8 mouse cellular contexts compared by ENCODE assay signal in the genomic region with DNA sequence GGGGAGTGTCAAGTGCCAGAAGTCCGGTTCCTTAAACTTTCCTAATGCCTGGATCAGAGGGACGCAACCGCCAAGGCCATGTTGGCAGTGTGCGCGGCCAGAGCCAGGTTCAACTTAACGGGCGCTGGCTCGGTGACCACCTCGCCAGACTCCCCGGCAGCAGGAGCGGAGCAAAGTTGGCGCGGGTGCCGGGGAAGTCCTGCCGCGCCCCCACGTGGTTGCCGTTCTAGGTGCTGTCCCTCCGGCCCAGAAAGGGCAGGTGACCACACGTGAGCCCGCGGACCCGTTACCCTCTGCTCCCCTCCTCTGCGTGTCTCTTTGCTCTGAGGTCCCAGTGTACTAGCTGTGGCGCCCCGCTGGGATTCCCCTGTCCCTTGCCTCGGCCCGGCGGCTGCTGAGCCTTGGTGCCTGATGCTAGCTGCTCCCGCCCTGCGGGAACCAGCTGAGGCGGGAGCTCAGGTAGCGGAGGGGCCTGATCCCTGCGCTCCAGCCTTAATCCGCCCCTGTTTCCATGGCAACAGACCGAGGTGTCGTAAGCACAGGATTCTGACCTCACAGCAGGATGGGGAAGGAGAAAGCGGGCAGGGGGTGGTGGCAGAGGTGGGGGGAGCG. TPM values are rescaled to one million over a fixed set of nuclear protein-coding genes. Genes with fewer than 3 reads are reported as not detected.
DNase-seq lines count a peak whose midpoint lies in the region; ATAC-seq and TF ChIP-seq lines count a peak whose summit lies in the region.

No protein-coding gene starts in this region.

- no peaks in the 10 kb centered on the region for H3K9me3 ChIP-seq in forebrain, embryonic 13.5 days (replicated peaks)
- no peaks in the 10 kb centered on the region for H3K9me3 ChIP-seq in intestine, embryonic 15.5 days
- no peaks in the 10 kb centered on the region for H3K9me3 ChIP-seq in liver, embryonic 15.5 days (replicated peaks)

- peaks cover 38% of the 10 kb centered on the region for H3K4me1 ChIP-seq in forebrain, embryonic 13.5 days
- H3K4me1 ChIP-seq in intestine, embryonic 15.5 days (replicated peaks): peaks cover 25% of the 10 kb centered on the region
- peaks cover 49% of the 10 kb centered on the region for H3K4me1 ChIP-seq in liver, embryonic 15.5 days (replicated peaks)

- peak; percentile 75 to 85 for DNase-seq in right cerebral cortex, postnatal 10 days (ENCODE audit: low spot score in 2 of 2)
- no peak for DNase-seq in right cerebral cortex, postnatal 36 days (ENCODE audit: low spot score in 2 of 2)
- DNase-seq in brain, embryonic 14.5 days (ENCODE audit: low read depth): peak; percentile 86
- DNase-seq in retina, embryonic 14.5 days (ENCODE audit: low spot score): peak; percentile 78
- no peak for DNase-seq in Muller cell, postnatal 12 days (ENCODE audit: inconsistent ontology term)

- no peaks in the 10 kb centered on the region for H3K36me3 ChIP-seq in forebrain, embryonic 13.5 days (ENCODE audit: poor library complexity, severe bottlenecking)
- no peaks in the 10 kb centered on the region for H3K36me3 ChIP-seq in intestine, embryonic 15.5 days
- no peaks in the 10 kb centered on the region for H3K36me3 ChIP-seq in liver, embryonic 15.5 days (replicated peaks)

- no peak for TF ChIP-seq POLR2A in brain, embryonic 14.5 days (IDR thresholded peaks at IDR 0.05; ENCODE audit: borderline replicate concordance, extremely low read depth, insufficient read depth, insufficient read length, poor library complexity, severe bottlenecking)

- no peak for ATAC-seq in forebrain, embryonic 13.5 days
- no peak for ATAC-seq in intestine, embryonic 15.5 days
- 0 out of 2 replicates have a peak, but pooled peaks have one; percentile 2 for ATAC-seq in liver, embryonic 15.5 days (ENCODE audit: insufficient read depth)

- H3K27me3 ChIP-seq in forebrain, embryonic 13.5 days: peaks cover 78% of the 10 kb centered on the region
- peaks cover 50% of the 10 kb centered on the region for H3K27me3 ChIP-seq in intestine, embryonic 15.5 days (replicated peaks)
- H3K27me3 ChIP-seq in liver, embryonic 15.5 days: peaks cover 92% of the 10 kb centered on the region

- no peak for TF ChIP-seq CTCF in brain, embryonic 14.5 days (IDR thresholded peaks at IDR 0.05; ENCODE audit: borderline replicate concordance, extremely low read depth, insufficient read depth, insufficient read length)

- H3K4me2 ChIP-seq in forebrain, embryonic 13.5 days: peak overlapping the region; percentile 72
- H3K4me2 ChIP-seq in intestine, embryonic 15.5 days (replicated peaks): peak overlapping the region; percentile 98
- H3K4me2 ChIP-seq in liver, embryonic 15.5 days: peak overlapping the region; percentile 78

- peak overlapping the region; percentile 59 for H3K9ac ChIP-seq in forebrain, embryonic 13.5 days
- peak overlapping the region; percentile 32; the same call in 1 of the 2 replicates for H3K9ac ChIP-seq in intestine, embryonic 15.5 days
- no peak overlapping the region for H3K9ac ChIP-seq in liver, embryonic 15.5 days

- no peak overlapping the region for H3K27ac ChIP-seq in forebrain, embryonic 13.5 days
- H3K27ac ChIP-seq in intestine, embryonic 15.5 days: no peak overlapping the region
- no peak overlapping the region for H3K27ac ChIP-seq in liver, embryonic 15.5 days (replicated peaks)

- WGBS in forebrain, embryonic 13.5 days: under 1% methylated on average over 39 of the region's 39 CpGs
- WGBS in intestine, embryonic 15.5 days: 1% methylated on average over 39 of the region's 39 CpGs
- WGBS in liver, embryonic 15.5 days (ENCODE audit: insufficient replicate concordance): 2% methylated on average over 39 of the region's 39 CpGs

- peak overlapping the region; percentile 48 for H3K4me3 ChIP-seq in forebrain, embryonic 13.5 days
- H3K4me3 ChIP-seq in intestine, embryonic 15.5 days (replicated peaks): peak overlapping the region; percentile 55
- peak overlapping the region; percentile 57 for H3K4me3 ChIP-seq in liver, embryonic 15.5 days (replicated peaks)

RNA-seq across cellular contexts. Expression of a gene that starts 1.4 kb away (rescaled TPM):
- 6.6 and 12.1 TPM in 2 replicates for polyA plus RNA-seq in brain, embryonic 14.5 days (2012; rRNA removed)
- polyA plus RNA-seq in forebrain, embryonic 13.5 days (2015; fragmentation: Nextera tagmentation; extraction: Ambion mirVana): 2.2 and 2.6 TPM in 2 replicates
- 1.7 and 1.8 TPM in 2 replicates for polyA plus RNA-seq in intestine, embryonic 15.5 days (2015; fragmentation: Nextera tagmentation; extraction: Ambion mirVana)
- polyA plus RNA-seq in liver, embryonic 15.5 days (2015; fragmentation: Nextera tagmentation; extraction: Ambion mirVana): 0.74 and 0.88 TPM in 2 replicates

RNA-seq across cellular contexts. Expression of a gene that starts 3.9 kb away (rescaled TPM):
- polyA plus RNA-seq in brain, embryonic 14.5 days (2012; rRNA removed): 19.3 and 23.9 TPM in 2 replicates
- 13.9 and 15.8 TPM in 2 replicates for polyA plus RNA-seq in forebrain, embryonic 13.5 days (2015; fragmentation: Nextera tagmentation; extraction: Ambion mirVana)
- polyA plus RNA-seq in intestine, embryonic 15.5 days (2015; fragmentation: Nextera tagmentation; extraction: Ambion mirVana): 23.4 and 23.8 TPM in 2 replicates
- 10.9 and 11.6 TPM in 2 replicates for polyA plus RNA-seq in liver, embryonic 15.5 days (2015; fragmentation: Nextera tagmentation; extraction: Ambion mirVana)

RNA-seq across cellular contexts. Expression of a gene that starts 16.3 kb away (rescaled TPM):
- polyA plus RNA-seq in brain, embryonic 14.5 days (2012; rRNA removed): 20.0 and 23.8 TPM in 2 replicates
- 22.8 and 25.1 TPM in 2 replicates for polyA plus RNA-seq in forebrain, embryonic 13.5 days (2015; fragmentation: Nextera tagmentation; extraction: Ambion mirVana)
- polyA plus RNA-seq in intestine, embryonic 15.5 days (2015; fragmentation: Nextera tagmentation; extraction: Ambion mirVana): 21.3 and 21.4 TPM in 2 replicates
- 9.2 and 10.2 TPM in 2 replicates for polyA plus RNA-seq in liver, embryonic 15.5 days (2015; fragmentation: Nextera tagmentation; extraction: Ambion mirVana)

RNA-seq across cellular contexts. Expression of a gene that starts 25.6 kb away (rescaled TPM):
- 8.3 and 11.7 TPM in 2 replicates for polyA plus RNA-seq in brain, embryonic 14.5 days (2012; rRNA removed)
- polyA plus RNA-seq in forebrain, embryonic 13.5 days (2015; fragmentation: Nextera tagmentation; extraction: Ambion mirVana): 1.2 and 1.5 TPM in 2 replicates
- 20.3 and 22.0 TPM in 2 replicates for polyA plus RNA-seq in intestine, embryonic 15.5 days (2015; fragmentation: Nextera tagmentation; extraction: Ambion mirVana)
- polyA plus RNA-seq in liver, embryonic 15.5 days (2015; fragmentation: Nextera tagmentation; extraction: Ambion mirVana): 1.3 and 1.5 TPM in 2 replicates

Comparison
In these comparisons a context has a peak if more than half of its experiments do, and no peak if none do; other contexts are left out.
1. DNase-seq: peak in right cerebral cortex, postnatal 10 days (2 of 2), brain, embryonic 14.5 days (single experiment) and retina, embryonic 14.5 days (single experiment); none in right cerebral cortex, postnatal 36 days (0 of 2) and Muller cell, postnatal 12 days (single experiment).
2. Peak in every context shown above with its lines, with median percentiles within 50 percentile points of each other: H3K4me2 ChIP-seq and H3K4me3 ChIP-seq.